Mouse (Mus musculus): ENCODE measurements around the gene Ifit2. TPM values are rescaled to one million over a fixed set of nuclear protein-coding genes. Genes with fewer than 3 reads are reported as not detected.
A peak's percentile ranks its signal among the peaks of the same experiment; 100 is the strongest.
"Not testable (repeated sequence)": the region's sequence is repeated elsewhere in the genome, so short reads cannot be mapped to it uniquely, and the experiment has no call there.

Gene Ifit2
- polyA plus RNA-seq, 1 experiment = 4.0 TPM

DNA sequence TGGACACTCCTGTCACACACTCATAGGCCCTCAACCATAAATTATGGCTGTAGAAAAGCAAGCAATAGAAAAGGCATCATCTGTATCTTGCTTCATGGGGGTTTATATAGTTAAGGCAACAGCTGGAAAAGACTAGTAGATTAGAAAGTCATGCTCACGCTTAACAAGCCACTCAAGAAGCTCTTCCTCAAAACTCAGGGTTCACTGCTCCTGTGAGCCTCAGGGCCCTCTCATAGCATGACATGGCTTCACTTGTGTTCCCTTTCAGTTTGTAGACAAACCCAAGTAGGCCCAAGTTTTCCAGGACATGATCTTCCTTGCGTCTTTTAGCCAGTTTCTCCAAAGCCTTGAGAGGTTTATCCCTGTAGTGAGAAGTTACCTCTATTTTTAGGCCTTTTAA lies 43.0 kb downstream of the Ifit2 start:
- H3K36me3 ChIP-seq (ENCODE audit: control insufficient read depth, insufficient read depth, low read length) = no peaks in the 10 kb centered on the region
- H3K27ac ChIP-seq (ENCODE audit: insufficient read depth, low read depth, low read length) = no peak overlapping the region
- H3K27me3 ChIP-seq (replicated peaks; ENCODE audit: control insufficient read depth, insufficient read depth, low read length) = no peaks in the 10 kb centered on the region
- 92% methylated on average over 2 of the region's 2 CpGs for WGBS
- TF ChIP-seq CTCF (conservative IDR thresholded peaks at IDR 0.05; ENCODE audit: insufficient read depth, insufficient read length, low read depth, low read length) (no peak), POLR2A (IDR thresholded peaks at IDR 0.05; ENCODE audit: low read depth, low read length) (no peak)
- peaks cover 2% of the 10 kb centered on the region; the same call in 1 of the 2 replicates for H3K4me1 ChIP-seq (ENCODE audit: control insufficient read depth, insufficient read depth, low read length)
- H3K4me3 ChIP-seq (ENCODE audit: insufficient read depth, low read depth, low read length) = no peak overlapping the region
- no peak for DNase-seq

DNA sequence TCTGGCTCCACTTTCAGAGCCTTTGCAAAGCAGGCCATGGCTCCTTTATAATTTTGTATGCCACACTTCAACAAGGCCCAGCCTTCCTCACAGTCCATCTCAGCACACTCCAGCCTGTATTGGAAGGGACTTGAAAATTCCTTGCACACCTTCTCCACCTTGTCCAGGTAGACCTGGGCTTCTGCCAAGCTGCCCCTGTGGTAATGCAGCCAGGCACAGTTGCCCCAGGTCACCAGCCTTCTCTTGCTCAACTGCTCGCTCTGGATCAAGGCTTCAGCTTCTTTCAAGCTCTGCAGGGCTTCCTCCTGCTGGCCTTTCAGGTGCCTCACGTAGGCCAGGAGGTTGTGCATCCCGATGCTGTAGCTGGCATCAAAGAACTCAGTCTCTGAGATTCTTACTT lies 44.0 kb downstream of the Ifit2 start:
- H3K4me3 ChIP-seq (ENCODE audit: insufficient read depth, low read depth, low read length); H3K27me3 ChIP-seq (replicated peaks; ENCODE audit: control insufficient read depth, insufficient read depth, low read length); H3K4me1 ChIP-seq (ENCODE audit: control insufficient read depth, insufficient read depth, low read length); H3K36me3 ChIP-seq (ENCODE audit: control insufficient read depth, insufficient read depth, low read length); H3K27ac ChIP-seq (ENCODE audit: insufficient read depth, low read depth, low read length); DNase-seq: not testable (repeated sequence)
- WGBS = 77% methylated on average over 3 of the region's 3 CpGs

DNA sequence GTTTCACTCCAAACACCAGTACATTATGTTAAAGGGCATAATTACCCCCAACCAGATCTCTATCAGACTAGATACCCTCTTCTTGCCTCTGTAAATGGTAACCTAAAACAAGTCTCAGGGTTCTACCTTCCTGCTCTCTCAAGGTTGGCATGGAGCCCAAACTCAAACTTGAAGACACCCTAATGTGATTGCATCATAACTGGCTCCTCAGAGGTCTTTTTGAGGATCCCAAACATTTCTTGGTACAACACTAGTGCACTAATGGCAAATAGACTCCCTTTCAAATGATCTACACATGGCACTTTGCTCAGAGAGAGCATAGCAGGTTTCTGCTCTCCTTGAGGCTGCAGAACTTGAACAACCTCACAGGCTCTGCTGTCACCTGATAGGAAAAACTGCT lies 46.3 kb downstream of the Ifit2 start:
- no peaks in the 10 kb centered on the region for H3K27me3 ChIP-seq (replicated peaks; ENCODE audit: control insufficient read depth, insufficient read depth, low read length)
- TF ChIP-seq CTCF (conservative IDR thresholded peaks at IDR 0.05; ENCODE audit: insufficient read depth, insufficient read length, low read depth, low read length) (no peak), POLR2A (IDR thresholded peaks at IDR 0.05; ENCODE audit: low read depth, low read length) (no peak)
- no peaks in the 10 kb centered on the region for H3K36me3 ChIP-seq (ENCODE audit: control insufficient read depth, insufficient read depth, low read length)

DNA sequence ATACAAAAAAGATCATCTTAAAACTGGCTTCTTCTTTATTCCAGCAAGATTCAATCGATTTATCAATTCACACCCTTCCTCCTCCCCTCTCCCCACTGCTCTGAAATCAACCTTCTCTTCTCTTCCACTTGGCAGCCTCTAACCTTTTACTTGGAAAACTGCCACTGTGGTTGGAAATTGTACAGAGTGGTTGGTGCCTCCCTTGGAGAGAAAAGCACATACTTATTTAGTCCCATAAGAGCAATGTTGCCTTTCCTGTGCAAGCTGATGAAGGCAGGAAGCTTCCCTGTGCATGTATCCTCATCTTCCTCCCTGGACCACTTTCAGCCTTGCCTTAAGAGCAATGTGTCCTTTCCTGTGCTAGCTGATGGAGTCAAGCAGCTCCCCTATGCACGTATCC lies 47.8 kb downstream of the Ifit2 start:
- no peaks in the 10 kb centered on the region for H3K27me3 ChIP-seq (replicated peaks; ENCODE audit: control insufficient read depth, insufficient read depth, low read length)
- TF ChIP-seq POLR2A (IDR thresholded peaks at IDR 0.05; ENCODE audit: low read depth, low read length) = no peak
- no peak for TF ChIP-seq CTCF (conservative IDR thresholded peaks at IDR 0.05; ENCODE audit: insufficient read depth, insufficient read length, low read depth, low read length)
- no peak overlapping the region for H3K4me3 ChIP-seq (ENCODE audit: insufficient read depth, low read depth, low read length)
- H3K4me1 ChIP-seq (ENCODE audit: control insufficient read depth, insufficient read depth, low read length) = peaks cover 4% of the 10 kb centered on the region; the same call in 1 of the 2 replicates
- WGBS = 65% methylated on average over 2 of the region's 2 CpGs
- no peak overlapping the region for H3K27ac ChIP-seq (ENCODE audit: insufficient read depth, low read depth, low read length)
- no peaks in the 10 kb centered on the region for H3K36me3 ChIP-seq (ENCODE audit: control insufficient read depth, insufficient read depth, low read length)
- peak; percentile 86 for DNase-seq

More for the DNA sequence above, 46.3 kb downstream of the Ifit2 start:
- Histone ChIP-seq H3K4me1 (ENCODE audit: control insufficient read depth, insufficient read depth, low read length) (peaks cover 4% of the 10 kb centered on the region; the same call in 1 of the 2 replicates), H3K4me3 (ENCODE audit: insufficient read depth, low read depth, low read length) (no peak overlapping the region), H3K27ac (ENCODE audit: insufficient read depth, low read depth, low read length) (no peak overlapping the region)
- DNase-seq = no peak

DNA sequence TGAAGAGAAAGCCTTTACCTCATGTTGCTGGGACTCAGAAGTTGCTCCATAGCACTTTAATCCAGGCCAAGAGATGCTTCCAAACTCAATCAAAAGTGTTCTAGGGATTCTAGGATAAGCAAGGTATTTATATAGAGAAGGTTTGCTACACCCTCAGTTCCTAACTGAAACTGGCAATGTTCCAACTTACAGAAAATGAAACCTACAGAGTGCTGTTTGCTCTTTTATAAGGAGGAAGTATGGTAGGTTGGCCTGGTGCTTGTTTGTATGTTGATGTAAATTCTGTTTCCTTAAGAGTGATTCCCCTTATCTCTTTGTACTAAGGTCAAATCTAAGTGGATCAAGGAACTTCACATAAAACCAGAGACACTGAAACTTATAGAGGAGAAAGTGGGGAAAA lies 48.8 kb downstream of the Ifit2 start:
- not testable (repeated sequence) for H3K4me3 ChIP-seq (ENCODE audit: insufficient read depth, low read depth, low read length); H3K36me3 ChIP-seq (ENCODE audit: control insufficient read depth, insufficient read depth, low read length); H3K4me1 ChIP-seq (ENCODE audit: control insufficient read depth, insufficient read depth, low read length); H3K27ac ChIP-seq (ENCODE audit: insufficient read depth, low read depth, low read length); H3K27me3 ChIP-seq (replicated peaks; ENCODE audit: control insufficient read depth, insufficient read depth, low read length)
- DNase-seq = peak; percentile 34

DNA sequence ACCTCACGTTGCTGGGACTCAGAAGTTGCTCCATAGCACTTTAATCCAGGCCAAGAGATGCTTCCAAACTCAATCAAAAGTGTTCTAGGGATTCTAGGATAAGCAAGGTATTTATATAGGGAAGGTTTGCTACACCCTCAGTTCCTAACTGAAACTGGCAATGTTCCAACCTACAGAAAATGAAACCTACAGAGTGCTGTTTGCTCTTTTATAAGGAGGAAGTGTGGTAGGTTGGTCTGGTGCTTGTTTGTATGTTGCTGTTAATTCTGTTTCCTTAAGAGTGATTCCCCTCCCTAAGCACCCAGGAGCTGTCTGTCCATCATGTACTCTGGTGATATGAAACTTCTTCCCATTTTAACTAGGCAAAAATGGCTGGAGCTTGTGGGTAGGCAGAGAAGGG lies 51.4 kb downstream of the Ifit2 start, which contains the start of gene Ifit1bl1:
Ifit1bl1 (minus strand) TSS at position 69 of the 400 bp plus-strand sequence.
- not testable (repeated sequence) for H3K27ac ChIP-seq (ENCODE audit: insufficient read depth, low read depth, low read length); H3K27me3 ChIP-seq (replicated peaks; ENCODE audit: control insufficient read depth, insufficient read depth, low read length); H3K4me3 ChIP-seq (ENCODE audit: insufficient read depth, low read depth, low read length); H3K36me3 ChIP-seq (ENCODE audit: control insufficient read depth, insufficient read depth, low read length); H3K4me1 ChIP-seq (ENCODE audit: control insufficient read depth, insufficient read depth, low read length); DNase-seq
- WGBS = 74% methylated on average over 1 of the region's 1 CpGs

DNA sequence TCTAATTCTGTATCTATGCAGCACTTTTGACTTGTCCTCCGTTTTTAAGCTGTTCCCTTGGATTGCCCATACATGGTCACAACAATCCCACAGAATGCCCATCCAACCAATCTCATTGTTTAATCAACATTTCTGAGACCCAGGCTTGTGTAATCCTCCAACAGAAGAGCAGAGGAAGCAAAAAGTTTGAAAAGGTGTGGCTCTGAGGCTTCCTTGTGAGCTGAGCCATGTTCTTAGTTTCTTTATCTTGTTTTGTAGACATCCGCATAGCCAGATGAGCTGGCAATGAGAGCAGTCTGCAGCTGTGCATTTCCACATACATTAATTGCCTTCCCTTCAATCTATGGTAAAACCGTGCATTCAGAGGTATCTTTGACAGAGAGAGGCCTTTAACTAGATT lies 55.0 kb downstream of the Ifit2 start:
- H3K4me1 ChIP-seq (ENCODE audit: control insufficient read depth, insufficient read depth, low read length) = peaks cover 3% of the 10 kb centered on the region; the same call in 1 of the 2 replicates
- H3K27ac ChIP-seq (ENCODE audit: insufficient read depth, low read depth, low read length) = no peak overlapping the region
- 99% methylated on average over 3 of the region's 3 CpGs for WGBS
- TF ChIP-seq CTCF (conservative IDR thresholded peaks at IDR 0.05; ENCODE audit: insufficient read depth, insufficient read length, low read depth, low read length) = no peak
- TF ChIP-seq POLR2A (IDR thresholded peaks at IDR 0.05; ENCODE audit: low read depth, low read length) = no peak
- H3K36me3 ChIP-seq (ENCODE audit: control insufficient read depth, insufficient read depth, low read length) = no peaks in the 10 kb centered on the region
- no peak for DNase-seq
- no peaks in the 10 kb centered on the region; the same call in 1 of the 2 replicates for H3K27me3 ChIP-seq (replicated peaks; ENCODE audit: control insufficient read depth, insufficient read depth, low read length)
- no peak overlapping the region for H3K4me3 ChIP-seq (ENCODE audit: insufficient read depth, low read depth, low read length)

DNA sequence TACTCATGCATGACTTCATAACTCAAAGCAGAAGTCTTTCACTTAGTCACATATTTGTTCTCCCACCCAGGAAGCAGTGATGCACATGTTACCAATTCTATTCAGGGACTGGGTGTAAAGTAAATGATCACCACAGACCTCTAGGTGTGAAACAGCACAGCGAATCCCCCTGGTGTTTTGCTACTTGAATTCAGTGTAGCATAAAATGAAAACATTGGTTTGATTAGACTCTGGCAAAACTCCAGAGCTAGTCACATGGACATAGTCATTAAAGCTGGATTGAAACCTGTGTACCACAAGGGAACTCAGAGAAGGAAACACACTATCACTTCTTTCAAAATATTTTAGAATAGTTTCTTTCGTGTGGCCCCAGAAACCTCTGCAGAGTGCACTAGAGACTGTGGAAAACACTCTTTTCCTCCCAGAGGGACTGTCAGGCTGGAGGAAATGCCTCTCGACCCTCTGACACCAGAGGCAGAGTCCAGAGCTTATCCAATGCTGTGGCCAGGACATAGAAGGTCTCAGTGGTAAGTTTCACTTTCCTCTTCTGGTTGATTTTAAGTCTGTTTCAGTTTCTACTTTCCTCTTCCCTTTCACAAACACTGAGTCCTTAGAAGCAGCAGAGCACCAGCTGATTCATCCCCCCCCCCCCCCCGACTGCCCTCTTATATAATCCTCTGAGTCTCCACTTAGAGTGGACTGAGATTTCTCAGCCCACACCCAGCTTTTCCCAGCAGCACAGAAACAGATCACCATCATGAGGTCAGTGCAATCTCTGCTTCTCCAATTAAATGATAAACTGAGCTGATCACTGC lies 57.0 kb downstream of the Ifit2 start, which contains the start of gene Ifit3b:
Ifit3b (plus strand) TSS at position 734 of the 815 bp plus-strand sequence.
- 5% methylated on average over 4 of the region's 4 CpGs for WGBS
- not testable (repeated sequence) for H3K27me3 ChIP-seq (replicated peaks; ENCODE audit: control insufficient read depth, insufficient read depth, low read length); H3K36me3 ChIP-seq (ENCODE audit: control insufficient read depth, insufficient read depth, low read length); H3K4me1 ChIP-seq (ENCODE audit: control insufficient read depth, insufficient read depth, low read length)
- peak; percentile 82 for DNase-seq
- peak within 1 kb of the TSS; percentile 99 for H3K27ac ChIP-seq (ENCODE audit: insufficient read depth, low read depth, low read length)
- peak within 1 kb of the TSS; percentile 31; the same call in 1 of the 2 replicates for H3K4me3 ChIP-seq (ENCODE audit: insufficient read depth, low read depth, low read length)

DNA sequence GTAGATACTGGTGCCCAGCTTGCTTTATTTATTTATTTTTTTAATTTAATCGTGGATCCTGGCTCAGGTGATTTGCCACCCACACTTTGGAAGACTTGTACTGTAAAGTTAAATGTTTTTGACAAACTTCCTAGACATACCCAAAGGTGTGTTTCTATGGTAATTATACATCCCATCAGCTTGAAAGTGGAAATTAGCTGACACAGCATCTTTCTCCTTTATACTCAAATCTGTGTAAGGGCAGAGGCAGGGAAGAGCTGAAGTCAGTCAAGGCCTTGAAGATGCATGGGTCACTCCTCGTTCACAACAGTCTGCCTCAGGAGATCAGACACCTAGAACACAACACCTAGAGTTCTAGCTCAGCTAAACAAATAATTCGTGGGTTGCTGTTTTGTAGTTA lies 59.6 kb downstream of the Ifit2 start:
- H3K27ac ChIP-seq (ENCODE audit: insufficient read depth, low read depth, low read length); H3K36me3 ChIP-seq (ENCODE audit: control insufficient read depth, insufficient read depth, low read length); H3K4me1 ChIP-seq (ENCODE audit: control insufficient read depth, insufficient read depth, low read length); H3K4me3 ChIP-seq (ENCODE audit: insufficient read depth, low read depth, low read length); DNase-seq; H3K27me3 ChIP-seq (replicated peaks; ENCODE audit: control insufficient read depth, insufficient read depth, low read length): not testable (repeated sequence)
- 90% methylated on average over 3 of the region's 3 CpGs for WGBS

DNA sequence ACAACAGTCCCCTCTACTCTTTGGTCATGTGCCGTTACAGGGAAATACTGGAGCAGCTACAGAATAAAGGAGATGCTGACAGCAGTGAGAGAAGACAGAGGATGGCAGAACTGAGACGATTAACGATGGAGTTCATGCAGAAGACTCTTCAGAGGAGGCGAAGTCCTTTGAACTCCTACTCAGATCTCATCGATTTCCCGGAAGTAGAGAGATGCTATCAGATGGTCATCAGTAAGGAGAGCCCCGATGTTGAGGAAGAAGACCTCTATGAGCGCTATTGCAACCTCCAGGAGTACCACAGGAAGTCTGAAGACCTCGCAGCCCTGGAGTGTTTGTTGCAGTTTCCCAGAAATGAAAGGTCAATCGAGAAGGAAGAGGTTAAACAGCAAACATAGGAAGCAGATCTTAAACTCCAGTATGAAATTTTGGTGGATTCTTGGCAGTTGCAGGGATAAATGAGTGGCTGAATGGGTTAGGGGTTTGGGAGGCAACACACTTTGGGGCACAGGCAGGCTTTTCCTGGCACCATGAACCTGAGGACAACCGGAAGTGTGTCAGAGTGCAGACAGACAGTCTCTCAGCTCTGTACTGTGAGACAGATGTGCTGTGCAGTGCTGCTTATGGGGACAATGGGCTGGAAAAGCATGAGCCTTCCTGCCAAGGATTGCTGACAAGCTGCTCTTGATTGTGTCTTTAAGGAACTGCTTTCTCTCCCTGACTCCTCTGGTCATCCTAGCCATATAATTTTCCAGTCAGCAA lies 61.9 kb downstream of the Ifit2 start:
- WGBS = 68% methylated on average over 5 of the region's 11 CpGs
- H3K27me3 ChIP-seq (replicated peaks; ENCODE audit: control insufficient read depth, insufficient read depth, low read length); H3K36me3 ChIP-seq (ENCODE audit: control insufficient read depth, insufficient read depth, low read length); DNase-seq; H3K4me3 ChIP-seq (ENCODE audit: insufficient read depth, low read depth, low read length); H3K4me1 ChIP-seq (ENCODE audit: control insufficient read depth, insufficient read depth, low read length); H3K27ac ChIP-seq (ENCODE audit: insufficient read depth, low read depth, low read length): not testable (repeated sequence)
